Mouse (Mus musculus) ES-Bruce4 (cell line): ENCODE measurements at regions not wholly inside any gene's neighbourhood (a gene's known extent, or its start where the extent isn't known, plus 50 kb on each side); places are given as distances from the start of the nearest gene placed in this dataset.

Experiments
- H3K27ac ChIP-seq: 2 replicates; pipeline ENCODE4 v1.5.1; 2012; ENCODE audit warnings: low read length, inconsistent platforms; ENCODE audit not compliant: insufficient read depth
- H3K27me3 ChIP-seq: 2 replicates; pipeline ENCODE4 v1.6.1; 2012; ENCODE audit warnings: mild to moderate bottlenecking, low read length, inconsistent platforms; ENCODE audit not compliant: control insufficient read depth, poor library complexity, insufficient read depth, severe bottlenecking
- H3K36me3 ChIP-seq: 2 replicates; pipeline ENCODE4 v1.6.1; 2012; ENCODE audit warnings: inconsistent platforms, mild to moderate bottlenecking, low read length, moderate library complexity; ENCODE audit not compliant: control insufficient read depth, poor library complexity, insufficient read depth, severe bottlenecking
- H3K4me1 ChIP-seq: one replicate; pipeline ENCODE4 v1.8.1; 2011; ENCODE audit warnings: low read length; ENCODE audit not compliant: control insufficient read depth, insufficient read depth
- H3K4me3 ChIP-seq: 2 replicates; pipeline ENCODE4 v1.5.1; 2011; ENCODE audit warnings: low read depth, mild to moderate bottlenecking, low read length
- H3K9ac ChIP-seq: 2 replicates; pipeline ENCODE4 v1.6.1; 2012; ENCODE audit warnings: low read depth, mild to moderate bottlenecking, inconsistent platforms; ENCODE audit not compliant: poor library complexity, severe bottlenecking
- H3K9me3 ChIP-seq: replicated peaks from 2 replicates; pipeline ENCODE4 v1.6.1; 2012; ENCODE audit warnings: mild to moderate bottlenecking, low read length, inconsistent platforms; ENCODE audit not compliant: control insufficient read depth, poor library complexity, insufficient read depth, severe bottlenecking
- CTCF ChIP-seq: IDR thresholded peaks from one replicate; pipeline ENCODE4 v1.8.1; 2011; ENCODE audit warnings: low read depth, low read length
- EP300 ChIP-seq: IDR thresholded peaks from 2 replicates; pipeline ENCODE4 v1.6.1; 2011; ENCODE audit warnings: low read depth, low read length; ENCODE audit not compliant: insufficient read depth
- POLR2A ChIP-seq: IDR thresholded peaks from one replicate; pipeline ENCODE4 v1.8.1; 2011; ENCODE audit warnings: low read length; ENCODE audit not compliant: insufficient read depth

DNA sequence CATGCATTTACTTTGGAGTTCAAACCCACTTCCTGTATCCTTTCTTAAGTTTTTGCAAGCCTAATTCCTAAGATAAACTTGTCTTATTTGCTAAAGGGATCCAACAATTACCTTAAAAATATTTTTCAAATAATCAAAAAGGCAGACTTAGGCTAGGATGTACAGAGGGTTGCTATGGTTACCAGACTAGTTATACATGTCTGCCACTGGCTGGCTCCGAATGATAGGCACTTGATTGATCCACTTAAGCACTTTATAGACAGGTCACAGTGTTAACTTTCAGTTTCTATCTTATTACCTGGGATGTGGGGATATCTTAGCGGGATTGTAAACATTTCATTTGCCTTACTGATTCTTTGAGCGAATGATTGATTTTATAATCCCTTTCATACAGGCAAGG, 346.6 kb downstream of the Zfp619 start:
- H3K4me1 ChIP-seq, result no peaks in the 10 kb centered on the region
- no peak for TF ChIP-seq POLR2A
- TF ChIP-seq EP300, result no peak
- no peak for TF ChIP-seq CTCF
- no peaks in the 10 kb centered on the region for H3K36me3 ChIP-seq
- no peaks in the 10 kb centered on the region for H3K27me3 ChIP-seq
- no peaks in the 10 kb centered on the region for H3K9me3 ChIP-seq
- H3K9ac ChIP-seq, result no peak overlapping the region
- H3K4me3 ChIP-seq, result no peak overlapping the region
- H3K27ac ChIP-seq, result no peak overlapping the region

GRCm38 (mm10) chr7:39864781-39865180, 347.2 kb downstream of the Zfp619 start:
- TF ChIP-seq EP300, result no peak
- no peak for TF ChIP-seq CTCF
- no peak for TF ChIP-seq POLR2A
- Histone ChIP-seq H3K4me1 (no peaks in the 10 kb centered on the region), H3K27me3 (no peaks in the 10 kb centered on the region), H3K9me3 (no peaks in the 10 kb centered on the region), H3K4me3 (no peak overlapping the region), H3K9ac (no peak overlapping the region), H3K27ac (no peak overlapping the region), H3K36me3 (no peaks in the 10 kb centered on the region)

- Histone ChIP-seq H3K27ac (no peak overlapping the region), H3K27me3 (no peaks in the 10 kb centered on the region), H3K9ac (no peak overlapping the region), H3K4me1 (no peaks in the 10 kb centered on the region), H3K4me3 (no peak overlapping the region), H3K36me3 (no peaks in the 10 kb centered on the region), H3K9me3 (no peaks in the 10 kb centered on the region)
- TF ChIP-seq POLR2A (no peak), EP300 (no peak), CTCF (no peak)
Measured at GRCm38 (mm10) chr7:39866674-39867428, 349.3 kb downstream of the Zfp619 start.

DNA sequence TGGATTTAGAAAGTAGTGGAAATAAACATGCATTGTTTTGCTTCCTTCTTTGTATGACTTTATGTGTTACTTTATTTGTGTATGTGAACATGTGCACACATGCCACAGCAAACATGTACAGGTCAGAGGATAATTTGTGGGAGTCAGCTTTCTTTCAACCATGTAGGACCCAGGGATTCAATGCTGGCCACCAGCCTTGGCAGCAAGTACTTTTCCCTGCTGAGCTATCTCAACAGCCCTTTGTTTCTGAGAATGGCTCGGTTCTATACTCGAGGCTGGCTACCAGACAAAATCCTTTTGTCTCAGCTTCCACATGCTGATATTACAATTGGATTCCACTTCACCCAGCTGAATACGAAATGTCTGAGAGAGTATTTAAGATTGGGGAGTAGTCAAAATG, 349.9 kb downstream of the Zfp619 start:
- H3K27me3 ChIP-seq, result no peaks in the 10 kb centered on the region
- H3K4me3 ChIP-seq, result no peak overlapping the region
- TF ChIP-seq POLR2A, result no peak
- no peak for TF ChIP-seq EP300
- TF ChIP-seq CTCF, result no peak
- H3K36me3 ChIP-seq, result no peaks in the 10 kb centered on the region
- no peaks in the 10 kb centered on the region for H3K4me1 ChIP-seq
- no peaks in the 10 kb centered on the region for H3K9me3 ChIP-seq
- no peak overlapping the region for H3K9ac ChIP-seq
- H3K27ac ChIP-seq, result no peak overlapping the region

DNA sequence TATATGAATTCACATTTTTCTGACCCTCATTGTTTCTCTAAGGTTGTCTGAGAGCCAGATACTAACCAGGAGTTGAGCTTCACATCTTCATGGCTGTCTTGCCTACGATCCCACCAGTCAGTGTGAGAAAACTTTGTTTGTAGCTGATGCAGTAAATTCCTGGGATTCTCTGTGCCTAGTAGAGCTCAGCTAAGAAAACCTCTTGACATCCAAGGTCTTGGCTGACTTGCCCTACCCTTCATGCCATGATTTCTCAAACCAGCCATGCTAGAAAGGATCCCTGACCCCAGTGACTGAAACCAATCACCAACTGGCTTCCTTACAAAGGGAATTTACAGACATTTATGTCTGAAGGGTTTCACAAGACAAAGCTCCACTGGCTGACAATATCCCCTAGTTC, 364.5 kb downstream of the Zfp619 start:
- Histone ChIP-seq H3K27me3 (no peaks in the 10 kb centered on the region), H3K4me3 (no peak overlapping the region), H3K4me1 (no peaks in the 10 kb centered on the region), H3K36me3 (no peaks in the 10 kb centered on the region), H3K9me3 (no peaks in the 10 kb centered on the region), H3K27ac (no peak overlapping the region), H3K9ac (no peak overlapping the region)
- TF ChIP-seq EP300, result no peak
- TF ChIP-seq CTCF, result no peak
- TF ChIP-seq POLR2A, result no peak

- H3K4me1 ChIP-seq, result no peaks in the 10 kb centered on the region
- no peak overlapping the region for H3K9ac ChIP-seq
- no peaks in the 10 kb centered on the region for H3K9me3 ChIP-seq
- H3K4me3 ChIP-seq, result no peak overlapping the region
- H3K36me3 ChIP-seq, result no peaks in the 10 kb centered on the region
- H3K27ac ChIP-seq, result no peak overlapping the region
- H3K27me3 ChIP-seq, result no peaks in the 10 kb centered on the region
- TF ChIP-seq POLR2A (no peak), CTCF (no peak), EP300 (no peak)
Measured at GRCm38 (mm10) chr7:39894208-39894896, 376.8 kb downstream of the Zfp619 start.
